Mouse (Mus musculus): ENCODE results near the gene Aym1.

GRCm38 (mm10) chr5:113372449-113372848, 15.4 kb downstream of the Aym1 start:
- TF ChIP-seq GATA1 (IDR thresholded peaks at IDR 0.05; ENCODE audit: borderline replicate concordance, low read length): no peak
- no peak for TF ChIP-seq CTCF (IDR thresholded peaks at IDR 0.05; ENCODE audit: low read depth, low read length)
